Mouse (Mus musculus): ENCODE data around the gene Etv2.

Gene Etv2

GRCm38 (mm10) chr7:30589435-30590301 is 46.0 kb downstream of the Etv2 start:
- in situ Hi-C loops (cut with MboI, MseI): no loop called here

GRCm38 (mm10) chr7:30588676-30589434 is 46.8 kb downstream of the Etv2 start, which contains the start of gene Kmt2b:
Kmt2b (minus strand) TSS chr7:30588726.
- in situ Hi-C loops (cut with MboI, MseI): no loop called here

- in situ Hi-C loops (cut with MboI, MseI): no loop called here
Measured at GRCm38 (mm10) chr7:30587842-30588667, 47.6 kb downstream of the Etv2 start.

- in situ Hi-C loops (cut with MboI, MseI): no loop called here
Measured at GRCm38 (mm10) chr7:30586455-30587020, 49.1 kb downstream of the Etv2 start.

GRCm38 (mm10) chr7:30585170-30585569 is 50.5 kb downstream of the Etv2 start:
- in situ Hi-C loops (cut with MboI, MseI): no loop called here

- in situ Hi-C loops (cut with MboI, MseI): no loop called here
Measured at GRCm38 (mm10) chr7:30584339-30584738, 51.3 kb downstream of the Etv2 start.
